Mouse (Mus musculus): ENCODE measurements around the gene Kcng3.

The Kcng3 gene

DNA sequence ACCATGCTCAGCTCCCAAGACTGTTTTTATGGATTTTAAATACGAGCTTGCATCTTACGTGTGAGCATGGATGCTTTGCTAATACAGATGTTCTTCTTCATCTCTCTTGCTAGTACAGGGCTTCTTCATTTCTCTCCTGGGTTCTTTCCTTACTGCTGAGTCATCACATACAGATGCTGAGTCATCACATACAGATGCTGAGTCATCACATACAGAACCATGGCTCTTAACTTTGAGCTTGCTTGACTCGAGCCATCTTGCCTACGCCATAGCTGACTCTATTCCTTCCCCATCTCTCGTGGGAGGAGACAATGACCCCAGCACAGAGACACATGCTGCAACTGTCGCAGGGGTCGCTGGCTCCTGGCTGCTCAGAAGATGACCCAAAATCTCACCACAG is 76.7 kb downstream of the Kcng3 start:
- DNase-seq = no peak

DNA sequence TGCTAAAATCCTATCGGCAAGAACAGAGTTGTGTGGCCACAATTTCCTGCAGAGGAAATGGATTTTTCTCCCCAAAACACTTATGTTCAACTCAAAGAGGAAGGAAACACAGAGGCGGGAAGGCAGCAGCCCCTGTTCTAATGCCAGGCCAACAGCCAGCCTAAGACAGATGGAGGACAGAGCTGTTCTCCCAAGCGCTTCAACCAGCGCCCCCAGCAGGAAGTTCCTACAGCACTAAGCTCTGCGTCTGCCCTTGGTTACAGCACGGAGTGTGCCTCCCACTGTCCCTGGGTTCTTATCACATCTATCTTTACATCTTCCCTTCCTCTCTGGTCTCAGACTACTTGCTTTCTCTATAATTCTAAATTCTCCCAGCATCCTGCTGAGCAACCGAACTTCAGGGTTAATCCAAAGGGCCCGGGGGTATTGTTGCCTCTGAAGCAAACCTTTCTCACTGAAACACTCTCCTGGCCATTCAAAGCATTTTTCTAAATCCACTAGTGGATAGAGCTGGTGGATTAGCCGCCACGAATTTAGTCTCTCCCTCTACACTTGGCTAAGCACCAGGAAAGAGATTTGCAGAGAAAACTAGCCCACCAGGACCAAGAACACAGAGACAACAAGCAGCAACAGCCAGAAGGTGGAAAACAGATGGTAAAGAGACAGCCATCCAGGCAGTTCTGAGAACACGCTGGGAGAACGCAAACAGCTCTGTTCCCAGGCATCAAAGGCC is 83.0 kb downstream of the Kcng3 start:
- no peak for DNase-seq

DNA sequence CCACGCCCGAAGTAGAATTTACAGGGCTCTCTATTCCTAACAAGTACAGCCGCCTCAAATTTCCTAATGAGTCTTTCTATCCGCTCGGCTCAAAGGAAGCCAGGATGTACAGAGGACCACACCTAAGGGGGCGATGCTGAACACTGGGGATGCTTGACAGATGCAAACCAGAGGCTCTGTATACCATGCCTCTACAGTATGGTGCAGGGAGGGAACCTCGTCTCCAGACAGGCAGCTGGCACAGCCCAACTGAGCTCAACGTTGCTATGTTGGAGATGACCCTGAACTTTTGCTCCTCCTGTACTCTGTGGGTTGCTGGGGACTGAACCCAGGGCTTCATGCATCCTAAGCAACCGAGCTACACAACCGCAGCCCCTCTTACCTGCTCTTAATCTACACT is 84.5 kb downstream of the Kcng3 start:
- no peak for DNase-seq

DNA sequence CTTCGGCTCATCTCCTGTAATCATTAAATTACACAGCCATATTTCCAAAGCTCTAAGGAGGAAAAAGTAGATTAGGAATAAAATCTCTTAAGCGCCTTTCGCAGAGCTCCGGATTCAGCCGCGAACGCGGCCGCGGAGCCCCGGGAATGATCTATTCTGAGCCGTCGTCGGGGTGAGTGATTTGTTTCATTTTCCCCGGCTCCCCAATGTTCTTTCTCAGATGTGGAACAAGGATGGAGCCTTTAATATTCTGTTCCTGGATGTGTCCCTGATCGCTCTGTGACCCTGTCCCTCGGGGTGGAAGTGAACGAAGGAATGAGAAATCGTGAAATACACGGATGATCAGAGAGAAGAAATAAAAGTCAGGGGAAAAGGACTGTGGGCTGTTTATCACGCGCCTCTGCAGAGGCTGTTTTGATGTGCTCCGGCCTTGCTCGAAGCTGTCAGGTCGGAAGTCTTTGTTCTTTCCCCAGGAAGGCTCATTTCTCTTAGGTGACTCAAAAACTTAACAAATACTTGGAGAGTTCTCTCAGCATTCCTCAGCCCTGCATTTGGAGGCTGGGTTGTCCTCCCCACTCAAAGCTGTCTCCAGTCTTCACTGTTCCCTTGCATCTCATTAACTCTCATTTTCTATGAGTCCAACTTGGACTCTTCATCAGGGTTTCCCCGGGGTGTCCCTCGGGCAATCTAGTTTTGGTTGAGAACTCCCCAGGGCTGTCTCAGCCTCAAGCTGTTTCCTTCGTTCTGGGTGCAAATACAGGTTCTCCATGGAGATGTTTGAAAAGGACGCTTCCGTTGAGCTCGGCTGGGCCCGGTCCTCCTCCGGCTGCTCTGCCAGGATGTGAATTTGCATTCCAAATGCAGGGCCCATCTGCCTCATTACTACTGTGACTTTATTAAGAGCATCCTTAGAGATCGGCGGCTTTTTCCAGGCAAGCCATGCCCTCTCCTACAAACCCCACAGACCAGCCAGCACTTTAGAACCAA is 85.6 kb downstream of the Kcng3 start:
- no peak for DNase-seq

DNA sequence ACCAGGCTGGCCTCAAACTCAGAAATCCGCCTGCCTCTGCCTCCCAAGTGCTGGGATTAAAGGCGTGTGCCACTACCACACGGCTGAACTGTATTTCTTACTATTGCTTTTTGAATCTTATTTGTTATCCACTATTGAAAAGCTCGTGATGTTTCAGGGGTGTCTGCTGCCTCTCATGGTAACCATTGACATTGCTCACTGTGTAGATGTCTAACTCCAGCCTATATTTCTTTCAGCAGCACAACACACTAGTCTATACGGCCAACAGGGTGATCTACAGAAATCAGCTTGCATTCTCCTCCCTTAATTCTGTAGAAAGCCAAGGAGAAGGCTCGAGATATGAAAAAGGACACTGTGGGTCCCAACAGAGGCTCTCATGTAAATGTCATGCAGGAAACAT is 86.4 kb downstream of the Kcng3 start:
- DNase-seq = no peak

DNA sequence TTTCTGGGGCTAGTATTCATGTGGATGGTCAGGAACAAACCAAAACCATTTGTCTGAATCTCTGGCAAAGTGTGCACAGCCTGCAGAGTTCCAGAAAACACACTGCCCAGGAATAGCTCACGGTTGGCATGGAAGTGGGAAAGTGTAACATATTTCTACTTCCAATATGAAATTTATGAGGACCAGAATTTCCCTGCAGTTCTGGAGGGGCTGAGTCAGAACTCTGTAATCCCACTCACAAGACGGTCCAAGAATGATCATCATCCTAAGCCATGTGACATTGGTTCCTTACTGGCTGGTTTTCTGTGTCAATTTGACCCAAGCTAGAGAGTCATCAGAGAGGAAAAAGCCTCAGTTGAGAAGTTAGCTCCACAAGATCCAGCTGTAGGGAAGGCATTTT is 89.3 kb downstream of the Kcng3 start:
- DNase-seq = no peak

DNA sequence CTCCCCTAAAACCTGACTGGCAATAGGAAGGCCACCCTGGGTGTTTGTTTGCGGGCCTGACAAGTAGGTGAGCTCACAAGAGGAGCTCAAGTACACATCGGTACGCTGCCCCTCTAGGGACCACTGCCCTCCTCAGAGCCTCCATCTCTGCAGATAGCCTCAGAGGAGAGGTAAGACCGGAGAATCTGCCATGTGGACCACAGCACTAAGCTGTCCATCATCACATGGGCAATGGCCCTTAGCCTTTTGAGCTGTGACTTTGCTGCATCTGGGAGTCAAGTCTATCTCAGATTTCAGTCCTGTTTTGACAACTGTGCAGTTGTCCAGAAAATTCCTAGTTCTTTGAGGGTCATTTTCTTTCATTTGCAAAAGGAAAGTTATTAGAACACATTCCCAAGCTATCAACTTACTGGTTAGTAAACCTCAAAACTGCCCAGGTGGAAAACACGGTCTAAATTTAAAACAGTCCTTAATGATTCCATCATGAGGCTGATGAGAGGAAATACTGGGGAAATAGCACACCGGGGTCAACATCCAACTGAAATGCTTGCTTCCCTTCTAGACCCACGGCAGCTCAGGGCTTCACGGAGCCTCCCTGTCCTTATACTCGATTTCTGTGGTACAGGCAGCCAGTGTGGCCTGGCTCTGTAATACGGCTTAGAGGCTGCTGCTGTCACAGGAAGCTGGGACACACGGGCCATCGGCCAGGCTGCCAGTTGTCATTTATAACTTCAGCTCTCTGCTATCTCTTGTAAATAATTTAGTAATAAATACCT is 92.2 kb downstream of the Kcng3 start:
- no peak for DNase-seq

DNA sequence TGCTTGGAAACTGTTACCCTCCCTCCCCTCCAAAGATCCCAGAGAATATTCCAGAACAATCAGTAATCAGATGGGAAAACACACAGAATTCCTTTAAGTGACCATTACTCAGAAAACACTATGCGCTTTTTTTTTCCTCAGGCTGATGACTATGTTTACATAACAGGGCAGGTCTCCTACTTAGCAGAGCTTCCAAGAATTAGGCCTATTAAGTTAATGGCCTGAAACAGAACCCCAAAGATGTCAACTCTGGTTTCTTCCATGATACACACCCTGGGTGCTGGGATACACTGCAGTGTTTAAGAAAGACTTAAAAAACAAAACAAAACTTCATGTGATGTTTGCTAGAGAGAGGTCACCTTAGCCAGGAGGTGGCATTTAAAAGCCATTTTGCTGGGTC is 93.0 kb downstream of the Kcng3 start:
- no peak for DNase-seq

DNA sequence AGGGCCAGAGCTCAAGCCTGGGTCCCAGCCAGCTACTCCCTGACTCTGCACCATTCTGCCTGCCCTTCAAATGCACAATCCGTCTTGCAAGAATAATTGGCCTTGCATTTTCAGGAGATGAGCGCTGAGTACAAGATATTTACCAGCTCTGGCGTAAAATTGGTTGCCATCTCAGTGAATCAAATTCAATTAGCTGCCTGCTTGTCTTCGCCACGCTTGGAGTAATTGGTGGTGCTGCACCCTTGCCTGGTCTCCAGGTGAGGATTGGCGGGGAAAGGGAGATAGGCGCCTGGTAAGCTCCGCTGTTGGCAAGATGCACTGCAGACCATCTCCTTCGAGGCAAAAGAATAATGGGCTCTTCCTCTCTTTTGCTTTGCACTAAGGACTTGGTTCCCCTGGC is 93.6 kb downstream of the Kcng3 start:
- no peak for DNase-seq
